Mouse (Mus musculus): Measurements from ENCODE around the gene 9930021J03Rik. TPM values are rescaled to one million over a fixed set of nuclear protein-coding genes. Genes with fewer than 3 reads are reported as not detected.

9930021J03Rik gene
- polyA plus RNA-seq (2012; rRNA removed) = 29.8 and 30.5 TPM in 2 replicates

DNA sequence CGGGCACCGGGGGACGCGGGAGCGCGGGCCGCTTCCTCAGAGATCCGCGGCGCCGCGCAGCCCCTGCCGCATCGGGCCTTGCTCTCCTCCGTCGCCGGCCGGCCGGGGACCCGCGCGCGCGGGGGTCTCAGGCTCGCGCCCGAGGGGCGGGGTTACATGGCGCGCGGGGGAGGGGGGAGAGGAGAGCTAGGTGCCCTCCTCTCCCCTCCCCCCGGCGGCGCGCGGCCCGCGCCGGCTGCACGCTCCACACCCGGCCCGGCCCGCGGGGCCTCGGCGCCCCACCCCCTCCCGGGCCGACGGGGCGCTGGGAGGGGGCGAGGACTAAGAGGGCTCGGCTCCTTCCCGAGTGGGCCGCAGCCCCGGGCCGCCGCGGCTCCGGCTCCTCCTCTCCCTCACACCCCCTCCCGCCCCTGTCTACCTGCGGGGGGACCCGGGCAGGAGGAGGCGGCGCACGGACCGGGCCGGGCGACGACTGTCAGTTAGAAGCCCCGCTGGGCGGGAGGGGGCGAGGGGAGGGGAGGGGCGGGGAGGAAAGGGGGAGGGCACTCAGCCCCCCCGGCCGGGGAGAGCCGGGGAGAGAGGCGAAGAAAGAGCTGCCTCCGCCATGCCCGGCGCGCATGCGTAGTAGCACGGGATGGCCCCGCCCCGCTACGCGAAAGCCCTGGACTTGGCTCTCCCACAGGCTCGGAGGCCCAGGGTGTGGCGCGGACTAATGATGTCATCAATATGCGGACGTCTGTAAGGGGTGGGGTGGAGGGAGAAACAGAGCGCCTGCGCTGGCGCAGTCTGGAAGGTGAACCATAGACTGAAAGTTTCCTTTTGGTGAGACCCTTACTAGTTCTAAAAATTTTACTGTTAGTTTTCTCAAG is at the start of gene 9930021J03Rik:
Gene 9930021J03Rik, minus strand, starts transcription at position 73 of the 869 bp plus-strand sequence.

DNA sequence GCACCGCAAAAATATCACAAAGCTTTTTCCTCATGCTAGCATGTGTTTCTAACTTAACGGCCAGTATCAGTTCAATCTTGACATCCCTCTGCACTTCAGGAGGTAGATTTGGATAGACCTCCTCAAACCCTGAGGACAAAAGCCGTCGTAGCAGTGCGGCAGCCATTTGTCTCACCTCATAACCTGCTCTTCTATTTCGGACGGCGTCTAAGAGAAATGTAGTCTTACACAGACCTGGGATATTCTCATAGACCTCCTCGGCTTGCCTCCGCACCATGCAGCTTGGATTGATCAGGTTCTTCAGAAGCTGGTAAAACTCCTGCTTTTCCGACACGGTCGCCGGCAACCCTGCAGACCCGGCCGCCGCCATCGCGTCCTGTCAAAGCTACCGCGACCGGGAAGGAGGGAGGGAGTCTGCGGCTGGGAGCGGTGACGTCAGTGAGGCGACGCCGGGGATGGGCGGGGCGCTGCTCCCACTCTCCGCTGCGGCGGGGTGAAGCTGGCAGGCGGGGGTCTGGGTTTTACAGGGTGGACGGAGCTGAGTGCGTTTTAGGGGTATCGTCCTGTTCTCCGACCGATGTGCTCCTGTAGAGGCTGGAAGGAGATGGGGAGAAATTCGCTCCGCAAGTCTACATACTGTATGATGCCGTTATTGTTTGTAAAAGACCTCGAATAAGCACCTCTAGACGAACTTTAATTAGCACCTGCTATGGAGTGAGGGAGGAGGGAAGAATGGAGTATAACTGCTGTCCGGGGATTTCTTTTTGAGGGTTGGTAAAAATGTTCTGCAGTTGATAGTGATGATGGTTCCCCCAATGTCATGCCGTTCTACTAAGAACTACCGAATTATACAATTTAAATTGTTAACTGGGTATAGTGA is 7.0 kb upstream of the 9930021J03Rik start, which contains the start of gene Ranbp6:
Gene Ranbp6, minus strand, starts transcription at position 394 of the 880 bp plus-strand sequence.

DNA sequence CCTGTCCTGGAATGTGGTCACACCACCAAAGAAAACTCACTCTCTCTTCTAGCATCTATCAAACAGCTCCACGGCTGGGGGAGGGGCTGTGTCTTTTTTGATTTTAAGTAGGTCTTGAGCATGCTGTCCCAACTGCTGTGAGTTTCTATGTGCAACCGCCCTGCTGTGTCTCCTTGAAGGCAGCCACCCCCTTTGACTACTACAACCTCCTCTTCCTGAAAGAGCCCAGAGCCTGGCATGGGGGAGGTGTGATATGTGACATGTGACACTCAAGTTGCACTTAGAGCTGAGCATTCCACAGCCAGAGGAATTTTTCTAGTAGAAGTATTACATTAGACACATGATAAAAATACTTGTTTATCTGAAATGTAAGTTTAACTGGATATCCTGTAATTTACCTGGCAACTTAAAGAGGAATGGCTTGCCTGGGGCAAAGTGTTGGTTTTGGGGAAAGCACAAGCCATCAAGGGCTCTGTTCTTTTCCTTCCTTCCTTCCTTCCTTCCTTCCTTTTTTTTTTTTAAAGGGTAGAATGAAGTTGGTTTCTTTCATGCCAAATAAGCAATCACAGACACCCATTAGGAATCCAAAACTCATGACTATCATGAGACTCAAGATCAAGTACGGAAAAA is 108.4 kb downstream of the 9930021J03Rik start, which contains the start of gene Mlana:
Gene Mlana, plus strand, starts transcription at position 580 of the 630 bp plus-strand sequence.

Other genes with a start within 250 kb of the 9930021J03Rik start
- gene Ermp1, start 157.6 kb downstream of the 9930021J03Rik start, polyA plus RNA-seq (2012; rRNA removed) = 10.2 and 12.1 TPM in 2 replicates
- gene Mlana, start 108.2 kb downstream of the 9930021J03Rik start, polyA plus RNA-seq (2012; rRNA removed) = not detected in 2 replicates
- gene Ranbp6, start 7.0 kb upstream of the 9930021J03Rik start, polyA plus RNA-seq (2012; rRNA removed) = 17.0 and 18.5 TPM in 2 replicates
- gene Il33, start 119.1 kb upstream of the 9930021J03Rik start, polyA plus RNA-seq (2012; rRNA removed) = 1.5 and 3.0 TPM in 2 replicates
- gene Trpd52l3, start 197.8 kb upstream of the 9930021J03Rik start, polyA plus RNA-seq (2012; rRNA removed) = not detected in 2 replicates
- 116 and 125 TPM in 2 replicates for gene Uhrf2, start 224.5 kb upstream of the 9930021J03Rik start, polyA plus RNA-seq (2012; rRNA removed)

Data from central nervous system, embryonic 18 days (tissue).